Mouse (Mus musculus): ENCODE data around the gene Smc1b.
A peak's percentile ranks its signal among the peaks of the same experiment; 100 is the strongest.
"Not testable (repeated sequence)": the region's sequence is repeated elsewhere in the genome, so short reads cannot be mapped to it uniquely, and the experiment has no call there.

Smc1b gene

DNA sequence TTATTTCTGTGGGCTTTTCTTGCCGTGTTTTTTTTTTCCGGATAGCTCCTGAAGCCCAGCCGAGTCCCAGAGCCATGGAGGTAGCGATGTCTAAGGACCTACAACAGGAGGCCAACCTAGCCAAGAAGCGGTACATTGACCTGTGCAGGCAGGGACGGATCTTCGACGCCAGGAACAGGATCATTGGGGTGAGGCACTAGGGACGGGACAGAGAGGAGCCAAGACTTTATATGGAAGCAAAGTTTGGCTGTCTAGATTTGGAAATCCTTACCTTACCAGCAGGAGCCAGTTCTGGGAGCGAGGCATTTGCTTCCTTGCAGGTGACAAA lies 393 bp upstream of the Smc1b start:
- DNase-seq, result no peak

GRCm38 (mm10) chr15:85085641-85086040 lies 46.1 kb downstream of the Smc1b start:
- no peak for DNase-seq

DNA sequence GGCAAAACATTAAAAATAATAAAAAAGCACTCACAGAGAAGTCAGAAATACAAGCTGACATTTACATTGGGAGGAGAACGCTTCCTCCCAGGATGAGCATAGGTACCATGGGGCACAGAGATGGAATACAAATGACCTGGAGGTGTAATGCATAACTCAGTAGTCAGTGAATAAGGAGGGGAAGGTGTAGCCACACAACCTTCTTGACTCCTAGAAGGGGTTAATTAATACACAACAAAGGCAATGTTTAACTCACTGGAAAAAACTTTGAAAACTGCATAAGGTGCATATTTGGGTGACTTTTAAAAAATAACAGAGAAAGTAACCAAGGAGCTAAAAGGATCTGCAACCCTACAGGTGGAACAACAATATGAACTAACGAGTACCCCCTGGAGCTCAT lies 59.1 kb downstream of the Smc1b start:
- DNase-seq, result no peak

DNA sequence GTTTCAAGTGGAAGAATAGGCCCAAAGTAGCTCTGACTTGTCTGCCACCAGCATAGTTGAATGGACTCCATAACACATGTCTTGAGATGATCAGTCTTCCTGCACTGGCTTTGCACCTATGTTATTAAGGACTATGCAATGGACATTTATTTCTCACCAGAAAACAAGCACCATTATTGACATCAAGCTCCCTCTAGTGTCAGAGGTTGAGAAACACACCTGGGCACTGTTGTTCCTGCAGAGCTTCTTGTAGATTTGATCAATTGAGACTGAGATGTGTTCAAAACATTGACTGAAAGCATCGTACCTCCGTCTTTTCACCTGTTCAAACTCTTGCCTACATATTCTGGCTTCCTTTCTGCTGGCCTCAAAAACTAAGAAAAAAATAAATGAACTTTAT lies 61.2 kb downstream of the Smc1b start:
- DNase-seq, result peak; percentile 65 to 76

- no peak for DNase-seq
Measured at GRCm38 (mm10) chr15:85063421-85063820, 68.3 kb downstream of the Smc1b start.

DNA sequence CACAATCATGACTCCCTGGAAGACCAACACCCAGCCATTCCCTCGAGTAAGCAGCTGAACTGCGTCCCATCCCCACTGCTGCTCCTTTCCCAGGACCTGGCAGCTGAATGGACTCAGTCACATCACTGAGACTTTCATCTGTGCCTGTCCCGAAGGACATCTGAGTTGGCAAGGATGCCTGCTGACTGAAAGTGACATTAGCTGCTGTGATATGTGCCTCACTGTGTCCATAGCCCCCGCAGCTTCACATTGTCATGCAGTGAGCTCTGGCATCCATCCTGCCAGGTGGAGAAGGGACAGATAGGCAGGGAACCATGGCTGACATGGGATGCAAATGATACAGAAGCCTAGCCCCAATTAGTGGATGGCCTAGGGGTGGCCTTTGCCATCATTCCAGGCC lies 76.6 kb downstream of the Smc1b start:
- DNase-seq, result no peak

DNA sequence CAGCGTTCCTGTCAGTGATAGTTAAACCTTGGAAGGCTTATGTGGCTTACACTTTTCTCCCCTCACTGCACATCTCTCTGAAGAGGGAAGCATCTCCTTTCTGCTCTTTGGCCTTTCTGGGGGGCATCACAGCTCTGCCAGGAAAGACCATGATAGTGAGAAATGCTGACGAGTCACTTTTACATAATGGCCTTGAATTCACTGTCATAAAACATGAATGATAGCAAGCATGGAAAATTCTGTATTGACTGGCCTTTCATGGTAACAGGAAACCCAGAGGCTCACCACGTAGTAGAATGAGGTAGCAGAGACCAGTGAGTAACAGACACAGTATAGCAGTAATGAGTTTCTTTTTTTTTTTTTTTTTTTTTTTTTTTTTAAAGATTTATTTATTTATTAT lies 77.7 kb downstream of the Smc1b start:
- DNase-seq, result no peak

DNA sequence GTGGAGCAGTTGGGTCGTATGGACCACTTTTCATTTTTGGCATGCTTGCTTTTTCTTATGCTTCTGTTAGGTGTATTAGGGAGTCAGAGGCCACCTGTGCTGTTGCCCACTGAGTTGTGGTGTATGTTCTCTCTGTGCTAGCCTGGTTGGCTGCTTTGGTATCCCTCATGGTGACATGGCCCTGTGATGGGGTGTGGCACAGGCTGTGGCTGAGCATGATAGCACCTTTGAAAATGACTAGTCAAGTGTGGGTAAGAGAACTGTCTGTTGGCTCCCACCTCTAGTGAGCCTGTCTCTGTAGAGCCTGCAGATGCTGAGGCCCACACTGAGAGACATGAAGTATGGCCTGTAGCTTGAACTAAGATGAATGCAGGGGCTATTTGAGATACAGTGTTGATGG lies 82.0 kb downstream of the Smc1b start:
- no peak for DNase-seq

DNA sequence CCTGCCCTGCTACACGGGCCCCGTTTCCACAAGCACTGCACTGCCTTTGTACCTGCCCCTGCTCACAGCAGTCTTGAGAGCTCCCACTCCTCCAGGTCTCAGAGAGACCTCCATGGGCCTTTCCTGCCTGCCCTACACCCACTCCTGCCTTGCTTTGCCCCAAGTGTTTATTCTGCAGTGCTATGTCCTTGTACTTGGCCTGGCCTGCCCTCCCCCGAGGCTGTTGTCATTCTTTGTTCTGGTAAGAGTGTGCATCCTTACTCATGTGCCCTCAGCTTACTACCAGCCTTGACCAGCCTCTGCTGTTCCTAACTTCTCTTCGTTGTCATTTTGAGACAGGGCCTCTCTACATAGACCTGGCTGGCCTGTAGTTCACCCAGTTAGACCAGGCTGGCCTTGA lies 83.9 kb downstream of the Smc1b start:
- no peak for DNase-seq

GRCm38 (mm10) chr15:85046230-85046950 lies 85.4 kb downstream of the Smc1b start:
- no peak for DNase-seq

DNA sequence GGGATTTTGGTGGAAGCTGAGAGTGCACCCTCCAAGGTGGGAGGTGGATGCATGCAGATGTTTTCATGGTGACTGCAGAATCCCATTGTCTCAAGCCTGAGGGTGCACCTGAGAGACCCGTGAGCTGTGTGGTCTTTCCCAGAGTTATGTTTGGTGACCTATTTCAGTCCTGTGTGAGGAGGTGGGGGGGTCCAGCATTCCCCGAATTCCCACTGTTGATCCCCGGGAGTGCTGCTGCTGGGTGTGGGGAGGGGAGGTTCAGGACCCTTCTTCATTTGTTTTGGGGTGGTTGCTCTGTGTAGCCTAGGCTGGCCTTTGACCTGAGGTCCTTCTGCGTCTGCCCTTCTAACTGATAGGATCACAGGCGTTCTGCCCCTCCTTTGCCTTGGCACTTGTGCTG lies 88.0 kb downstream of the Smc1b start:
- no peak for DNase-seq

DNA sequence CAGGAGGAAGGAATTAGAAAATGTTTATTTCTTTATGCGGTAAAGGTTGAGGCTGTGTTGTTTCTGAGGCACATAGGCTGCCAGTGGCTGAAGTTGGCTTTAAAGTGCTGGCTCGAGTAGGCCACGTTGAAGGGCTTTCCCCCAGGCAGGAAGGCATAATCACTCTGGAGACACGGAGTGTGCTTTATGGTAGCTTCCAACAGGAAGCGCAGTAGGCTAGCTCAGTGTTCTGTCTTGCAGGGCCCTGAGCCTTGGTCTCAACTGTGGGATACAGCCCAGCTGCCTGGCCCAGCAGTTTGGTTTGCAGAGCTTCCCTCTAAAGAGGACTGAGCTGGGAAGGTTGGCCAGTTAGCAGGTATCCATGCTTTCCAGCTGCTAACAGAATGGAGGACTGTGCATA lies 88.6 kb downstream of the Smc1b start:
- no peak for DNase-seq

GRCm38 (mm10) chr15:85042361-85042954 lies 89.3 kb downstream of the Smc1b start:
- DNase-seq, result peak; percentile 68 to 77

DNA sequence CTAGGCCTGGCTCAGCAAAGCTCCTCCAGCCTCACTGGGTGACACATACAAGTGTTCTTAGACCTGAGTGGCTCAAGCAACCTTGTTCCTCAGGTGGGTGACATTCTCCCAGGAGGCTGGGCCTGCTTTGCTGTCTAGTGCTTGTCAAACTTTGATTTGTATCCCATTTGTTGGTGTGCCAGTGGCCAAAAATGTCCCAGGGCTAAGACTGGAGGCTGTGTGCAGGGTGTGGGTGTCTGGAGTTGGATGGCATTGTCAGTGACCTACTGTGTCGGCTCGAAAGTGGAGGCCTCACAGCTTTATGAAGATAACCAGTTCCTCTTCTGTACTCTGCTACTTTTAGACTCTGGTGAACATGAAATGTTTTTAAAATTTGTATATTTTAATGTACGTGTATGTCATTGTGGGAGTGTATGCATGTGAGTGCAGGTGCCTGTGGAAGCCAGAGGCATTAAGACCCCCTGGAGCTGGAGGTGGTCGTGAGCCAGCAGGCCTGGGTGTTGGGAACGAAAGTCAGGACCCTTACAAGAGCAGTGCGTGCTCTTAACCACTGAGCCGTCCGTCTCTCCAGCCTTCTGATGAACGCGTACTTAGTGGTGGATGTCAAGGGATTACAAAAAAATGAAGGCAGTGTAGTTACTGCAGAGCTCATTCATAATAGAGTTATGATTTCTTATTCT lies 90.1 kb downstream of the Smc1b start:
- DNase-seq, result no peak

GRCm38 (mm10) chr15:85037343-85037690 lies 94.4 kb downstream of the Smc1b start:
- no peak for DNase-seq

DNA sequence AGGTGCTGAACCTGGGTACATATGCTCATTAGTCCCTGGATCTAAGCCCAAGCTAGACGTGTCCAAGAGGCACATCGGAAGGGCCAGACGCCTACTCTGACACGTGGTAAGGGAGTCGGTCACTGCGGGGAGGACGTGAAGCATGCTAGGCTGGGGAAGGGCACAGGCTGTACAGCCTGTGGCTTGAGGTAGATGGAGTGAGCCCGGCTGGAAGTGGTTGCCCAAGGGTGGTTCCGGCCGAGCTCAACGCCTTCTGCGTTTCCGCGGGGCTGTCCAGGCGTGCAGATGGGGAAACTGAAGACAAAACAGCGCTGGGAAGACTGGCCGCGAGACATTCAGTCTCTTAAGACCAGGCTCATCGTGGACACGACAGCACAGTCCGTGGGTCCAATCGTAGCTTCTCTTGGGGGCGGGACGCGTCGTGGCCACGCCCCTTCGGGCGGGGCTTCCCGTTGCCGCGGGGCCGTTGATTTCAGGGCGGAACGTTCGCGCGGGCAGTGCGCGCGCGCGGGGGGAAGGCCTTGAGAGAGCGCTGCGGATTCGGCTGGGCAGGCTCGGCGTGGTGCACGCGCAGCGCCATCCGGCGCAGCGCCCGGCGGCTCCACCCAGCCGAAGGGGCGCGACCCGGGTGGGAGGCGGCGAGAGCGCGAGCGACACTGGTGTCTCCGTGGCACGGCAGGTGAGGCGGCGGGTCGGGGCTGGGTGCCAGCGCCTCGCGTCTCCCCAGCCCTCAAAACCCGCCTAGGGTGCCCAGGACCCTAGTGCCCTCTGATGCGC lies 95.0 kb downstream of the Smc1b start:
- DNase-seq, result peak; percentile 99

DNA sequence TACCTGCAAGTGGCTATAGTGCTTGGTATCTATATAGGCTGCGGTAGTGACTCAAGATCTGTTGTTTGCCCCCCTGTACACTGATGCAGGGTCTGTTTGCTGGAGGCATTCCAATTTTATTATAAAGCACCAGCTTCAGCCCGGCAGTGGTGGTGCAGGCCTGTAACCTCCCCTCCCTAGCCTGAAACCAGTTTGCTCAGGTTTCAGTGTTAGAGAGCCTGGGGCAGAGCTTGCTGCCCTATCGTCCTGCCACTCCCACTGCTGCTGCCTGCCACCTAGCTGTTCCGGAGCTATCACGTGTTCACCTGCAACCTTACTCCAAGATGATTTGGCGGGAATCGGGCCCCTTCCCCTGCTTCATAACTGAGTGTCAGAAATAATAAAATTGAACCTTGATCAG lies 97.8 kb downstream of the Smc1b start:
- not testable (repeated sequence) for DNase-seq

DNA sequence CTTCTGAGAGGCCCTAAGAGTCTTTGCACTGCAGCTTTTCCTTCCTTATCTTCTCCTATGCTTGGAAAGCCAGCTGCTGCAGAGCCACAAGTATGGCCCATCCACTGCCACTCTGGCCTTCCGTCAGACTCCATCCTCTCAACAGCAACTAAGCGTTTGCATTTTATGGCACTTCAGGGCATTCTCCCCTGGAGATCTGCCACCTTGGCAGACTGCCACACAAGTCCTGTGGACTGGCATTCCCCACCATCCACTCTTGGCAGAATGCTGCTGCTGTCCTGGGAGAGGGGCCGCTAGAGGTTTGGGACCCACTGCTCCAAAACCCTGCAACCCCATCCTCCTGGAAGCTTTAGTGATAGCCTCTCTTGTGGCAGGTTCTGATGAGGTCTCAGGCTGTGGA lies 99.9 kb downstream of the Smc1b start:
- DNase-seq, result peak; percentile 69

DNA sequence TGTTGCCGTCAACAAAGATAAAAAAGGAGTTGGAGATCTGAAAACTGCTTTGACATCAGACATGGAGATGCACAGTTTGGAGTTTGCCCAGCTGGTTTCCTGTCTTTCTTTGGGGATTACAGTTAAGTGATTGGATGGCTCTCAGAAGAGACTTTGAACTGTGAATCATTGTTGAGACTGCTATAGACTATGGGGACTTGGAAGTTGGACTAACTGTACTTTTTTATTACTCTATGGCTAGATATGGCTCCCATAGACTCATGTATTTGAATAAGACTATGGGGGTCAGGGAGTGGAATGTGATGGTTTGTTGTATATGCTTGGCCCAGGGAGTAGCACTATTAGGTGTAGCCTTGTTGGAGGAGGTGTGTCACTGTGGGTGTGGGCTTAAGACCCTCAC lies 101.1 kb downstream of the Smc1b start:
- DNase-seq, result not testable (repeated sequence)

- not testable (repeated sequence) for DNase-seq
Measured at GRCm38 (mm10) chr15:85028648-85029047, 103.1 kb downstream of the Smc1b start, which contains the start of gene Fam118a. Gene Fam118a (plus strand): TSS chr15:85028948.

GRCm38 (mm10) chr15:85027740-85028139 lies 104.0 kb downstream of the Smc1b start:
- no peak for DNase-seq

GRCm38 (mm10) chr15:85026197-85026596 lies 105.6 kb downstream of the Smc1b start:
- no peak for DNase-seq

GRCm38 (mm10) chr15:85022211-85022610 lies 109.6 kb downstream of the Smc1b start:
- DNase-seq, result peak; percentile 33 to 44

Measured in cerebellum, postnatal 10 days (tissue).